Mouse (Mus musculus) hematopoietic stem cell, adult 5-6 weeks (primary cell): Measurements from ENCODE around the gene Ggt7. TPM values are rescaled to one million over a fixed set of nuclear protein-coding genes. Genes with fewer than 3 reads are reported as not detected.
"Not testable (repeated sequence)": the region's sequence is repeated elsewhere in the genome, so short reads cannot be mapped to it uniquely, and the experiment has no call there.

Experiments used
- ATAC-seq, 2 experiments: fragments of 125-278 bp in 1 of 2; replicated peaks in 1 of 2; 2 replicates each; pipeline ENCODE4 v1.8.0; 2016 to 2017; ENCODE audit warnings: inconsistent platforms in 2 of 2, mild to moderate bottlenecking in 2 of 2, moderate number of reproducible peaks in 2 of 2, low read depth in 1 of 2, moderate TSS enrichment in 1 of 2; ENCODE audit not compliant: low FRiP score in 2 of 2, poor library complexity in 2 of 2, severe bottlenecking in 2 of 2, insufficient read depth in 1 of 2, low TSS enrichment in 1 of 2
- total RNA-seq: library from RNA; stranded (forward); fragments of 172-1452, 232-1000 nt; gene quantifications from 2 replicates; pipeline ENCODE4 v1.2.3, GENCODE M21; 2017

Gene Ggt7
- total RNA-seq, 1 experiment from 2014 or later, result not detected

DNA sequence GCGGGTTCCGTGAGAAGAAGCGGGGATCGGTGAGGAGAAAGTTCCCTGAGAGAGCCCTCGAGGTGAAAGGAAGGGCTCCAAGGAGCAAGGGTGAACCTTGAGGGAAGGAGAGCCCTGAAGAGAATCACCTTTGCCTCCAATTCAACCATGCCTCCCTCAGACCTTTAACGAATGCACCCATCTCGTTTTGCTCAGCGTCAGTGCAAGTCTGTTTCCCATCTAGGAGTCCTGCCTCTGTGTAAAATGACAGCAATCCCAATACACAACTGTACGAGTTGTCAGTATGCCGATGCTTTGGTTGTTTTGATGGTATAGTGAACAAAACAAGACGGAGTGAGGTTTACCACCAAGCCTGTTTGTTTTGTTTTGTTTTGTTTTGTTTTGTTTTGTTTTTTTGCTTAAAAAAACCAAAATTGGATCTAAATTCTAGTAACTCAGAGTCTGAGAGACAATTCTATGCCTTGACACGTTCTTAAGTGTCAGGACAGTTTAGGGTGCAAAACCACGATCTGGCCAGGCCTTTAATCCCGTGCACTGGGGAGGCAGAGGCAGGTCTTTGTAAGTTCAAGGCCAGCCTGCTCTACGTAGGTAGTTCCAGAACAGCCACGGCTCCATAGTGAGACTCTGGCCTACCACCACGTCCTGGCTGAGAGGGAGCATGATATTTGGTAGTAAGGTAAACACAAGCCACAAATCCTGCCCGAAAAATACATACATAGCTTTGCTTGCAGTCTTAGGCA, 664 bp upstream of the Ggt7 start:
- ATAC-seq, result no peak

DNA sequence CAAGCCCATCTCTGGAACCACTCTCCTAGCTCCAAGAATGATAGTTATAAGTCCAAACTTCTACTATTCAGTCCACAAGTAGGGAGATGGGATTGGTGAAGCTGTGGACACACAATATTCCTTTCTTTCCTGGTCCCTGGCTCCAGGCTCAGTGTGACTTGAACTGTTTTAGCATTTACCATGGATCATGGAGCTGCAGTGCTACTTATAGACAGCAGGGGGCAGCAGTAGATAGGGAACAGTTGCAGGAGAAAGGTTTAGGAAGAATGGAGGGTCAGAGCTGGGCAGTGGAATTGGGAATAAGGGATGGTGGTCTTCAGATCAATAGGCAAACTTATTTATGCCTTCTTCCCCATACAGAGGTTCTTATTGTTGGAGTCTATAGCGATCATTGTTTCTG, 2.1 kb downstream of the Ggt7 start:
- ATAC-seq, result no peak

DNA sequence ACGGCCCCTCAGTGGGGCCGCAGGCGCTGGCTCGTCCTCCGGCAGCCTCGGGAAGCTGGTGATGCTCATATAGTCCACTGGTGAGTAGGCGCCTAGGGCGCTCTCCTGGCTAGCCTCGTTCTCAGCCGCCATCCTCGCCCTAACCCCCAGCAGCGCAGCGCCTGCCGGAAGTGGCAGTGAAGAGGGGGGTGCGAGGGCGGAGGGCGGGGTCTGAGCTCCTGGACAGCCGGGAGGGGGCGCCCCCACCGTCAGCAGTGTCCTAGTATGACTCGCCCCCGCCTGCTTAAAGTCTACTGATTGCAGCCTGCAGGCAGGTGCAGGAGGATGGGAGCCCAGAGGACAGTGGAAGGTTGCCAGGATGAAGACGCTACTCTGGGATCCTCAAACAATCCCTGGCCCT, 3.4 kb downstream of the Ggt7 start:
- 0 out of 4 replicates have a peak, but pooled peaks of 1 of the 2 experiments have one; percentile 9 for ATAC-seq

DNA sequence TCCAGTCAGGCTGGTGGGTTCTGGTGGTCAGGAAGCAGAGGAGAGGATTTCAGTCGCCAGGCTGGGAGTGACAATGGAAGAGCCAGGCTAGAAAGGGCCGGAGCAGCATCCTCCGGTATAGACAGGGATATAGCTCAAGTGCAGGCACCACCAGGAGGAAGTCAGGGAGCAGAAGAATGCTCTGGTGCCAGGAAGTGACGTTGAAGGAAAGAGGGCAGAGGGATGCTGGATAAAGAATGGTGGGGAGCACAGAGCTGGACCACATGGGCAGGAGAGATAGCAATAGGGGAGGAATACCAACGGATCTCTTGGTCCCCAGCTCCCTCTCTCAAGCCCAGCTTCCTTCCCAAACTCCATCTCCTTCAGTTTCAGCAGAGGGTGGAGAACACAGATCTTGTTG, 4.5 kb downstream of the Ggt7 start:
- ATAC-seq, result no peak

DNA sequence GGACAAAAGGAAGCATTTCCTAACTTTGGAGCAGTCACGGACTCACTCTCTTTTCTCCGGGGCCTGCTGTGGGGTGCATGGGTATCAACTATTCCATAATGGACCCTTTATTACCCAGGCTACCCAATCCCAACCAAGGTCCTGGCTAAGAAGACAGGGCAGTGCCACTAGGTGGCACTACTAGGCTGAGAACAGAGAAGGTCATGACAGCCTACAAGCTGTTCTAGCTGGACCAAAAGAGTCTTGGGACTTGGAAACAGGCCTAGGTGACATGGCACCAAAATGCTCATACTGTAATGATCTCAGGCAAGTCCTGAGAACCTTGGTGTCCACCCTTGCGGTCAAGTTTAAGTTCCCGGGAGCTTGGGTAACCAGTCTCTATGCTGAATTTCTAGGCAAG, 5.6 kb downstream of the Ggt7 start:
- ATAC-seq, result peak; percentile 38 to 51; a peak in 2 of 4 replicates

DNA sequence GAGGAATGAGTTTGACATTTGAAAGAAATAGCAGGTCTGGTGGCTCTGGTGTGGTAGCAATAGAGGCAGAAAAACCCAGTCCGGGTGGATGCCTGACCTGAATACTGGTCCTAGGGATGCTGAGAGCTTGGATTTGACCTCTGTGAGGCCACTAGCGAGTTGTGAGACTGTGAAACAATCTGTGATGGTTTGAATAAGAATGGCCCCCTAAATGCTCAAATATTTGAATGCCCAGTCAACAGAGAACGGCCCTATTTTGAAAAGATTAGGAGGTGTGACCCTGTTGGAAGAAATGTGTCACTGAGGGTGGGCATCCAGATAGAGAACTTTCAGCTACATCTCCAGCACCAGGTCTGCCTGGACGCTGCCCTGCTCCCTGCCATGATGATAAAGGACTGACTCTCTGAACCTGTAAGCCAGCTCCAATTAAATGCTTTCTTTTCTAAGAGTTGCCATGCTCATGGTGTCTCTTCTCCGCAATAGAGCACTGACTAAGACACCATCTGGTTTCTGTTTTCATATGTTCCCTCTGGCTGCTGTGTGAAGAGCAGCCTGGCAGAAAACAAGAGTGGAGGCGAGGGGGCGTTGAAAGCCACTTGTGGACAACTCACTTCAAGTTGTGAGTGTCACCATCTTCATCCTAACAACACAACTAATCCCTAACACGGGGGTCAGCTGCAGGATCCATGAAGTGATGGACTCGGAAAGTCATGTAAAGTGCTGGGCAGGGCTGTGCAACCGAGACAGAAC, 10.1 kb downstream of the Ggt7 start:
- no peak for ATAC-seq

DNA sequence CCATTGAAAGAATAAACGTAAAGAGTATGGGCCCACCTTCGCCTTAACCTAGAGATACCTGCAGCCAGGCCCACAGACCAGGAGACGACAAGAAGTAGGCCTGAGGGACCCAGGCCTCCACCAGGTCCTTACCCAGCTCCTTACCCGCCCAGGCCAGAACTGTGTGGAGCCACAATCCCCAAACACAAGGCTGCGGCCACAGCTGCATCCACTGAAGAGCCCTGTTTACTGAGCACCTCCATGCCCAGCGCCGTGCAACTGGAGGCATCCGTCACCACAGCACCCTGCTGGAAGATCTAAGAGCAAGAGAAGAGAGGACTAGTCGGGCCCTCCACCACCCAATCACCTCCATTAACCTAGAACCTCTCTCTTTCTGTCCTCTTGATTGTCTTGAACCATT, 12.2 kb downstream of the Ggt7 start:
- ATAC-seq, result no peak

DNA sequence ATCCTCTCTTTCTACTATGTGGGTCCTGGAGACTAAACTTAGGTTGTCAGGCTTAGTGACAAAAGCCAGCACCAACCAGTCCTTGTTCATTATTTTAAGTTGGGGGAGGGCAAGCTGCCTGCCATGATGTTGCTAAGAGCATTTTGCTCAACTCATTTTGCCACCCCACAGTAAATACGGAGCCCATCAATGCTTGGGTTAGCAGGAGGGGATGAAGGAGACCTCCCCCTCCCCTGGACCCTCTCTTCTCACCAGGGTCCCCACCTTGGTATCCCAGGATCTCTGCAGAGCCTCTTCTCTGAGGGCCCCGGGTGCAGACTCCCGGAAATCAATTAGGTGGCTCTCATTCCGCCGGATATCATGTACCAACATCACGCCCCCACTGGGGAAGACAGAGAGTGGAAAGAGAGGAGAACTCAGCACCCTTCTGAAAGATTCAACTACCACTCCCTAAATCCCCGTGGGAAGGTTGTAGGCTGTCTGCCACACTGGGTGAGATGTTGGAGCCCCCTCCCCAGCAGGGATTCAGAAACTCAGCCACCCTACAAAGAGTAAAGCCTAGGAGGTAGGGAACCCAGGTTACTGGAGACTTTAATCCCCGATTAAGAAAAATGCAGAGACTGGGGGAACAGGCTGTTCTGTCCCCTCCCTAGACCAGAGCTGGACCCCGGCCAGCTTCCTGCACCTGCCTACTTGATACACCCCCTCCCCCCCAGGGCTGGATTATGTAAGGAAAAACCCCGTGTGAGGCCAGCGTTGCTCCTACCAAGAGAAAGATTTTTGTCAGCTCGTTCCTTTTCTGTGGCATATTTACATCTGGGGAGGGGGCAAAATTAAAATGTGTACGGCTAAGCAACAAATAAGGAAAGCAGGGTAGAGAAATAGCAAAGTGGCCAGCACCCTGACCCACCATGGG, 13.3 kb downstream of the Ggt7 start:
- ATAC-seq, result no peak

DNA sequence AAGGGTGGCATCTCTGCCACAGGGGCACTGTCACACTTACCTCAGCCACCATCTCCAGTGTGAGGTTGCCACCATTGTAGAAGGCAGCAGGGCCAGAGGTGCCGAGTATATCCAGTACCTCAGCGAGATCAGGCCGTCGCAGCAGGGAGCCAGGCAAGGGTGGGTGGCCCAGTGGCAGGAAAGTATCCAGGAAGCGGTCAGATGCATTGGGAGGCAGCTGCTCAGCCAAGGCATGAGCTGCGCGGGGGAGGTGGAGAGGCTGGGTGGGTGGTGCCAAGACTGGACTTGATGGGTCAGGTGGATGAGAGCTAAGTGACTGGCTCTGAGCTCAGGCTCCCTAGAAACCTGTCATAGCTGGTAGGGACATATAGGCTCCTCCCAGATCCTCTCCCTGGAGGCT, 15.4 kb downstream of the Ggt7 start:
- ATAC-seq, result peak in 1 of 2 experiments; percentile 21; a peak in 1 of 4 replicates

DNA sequence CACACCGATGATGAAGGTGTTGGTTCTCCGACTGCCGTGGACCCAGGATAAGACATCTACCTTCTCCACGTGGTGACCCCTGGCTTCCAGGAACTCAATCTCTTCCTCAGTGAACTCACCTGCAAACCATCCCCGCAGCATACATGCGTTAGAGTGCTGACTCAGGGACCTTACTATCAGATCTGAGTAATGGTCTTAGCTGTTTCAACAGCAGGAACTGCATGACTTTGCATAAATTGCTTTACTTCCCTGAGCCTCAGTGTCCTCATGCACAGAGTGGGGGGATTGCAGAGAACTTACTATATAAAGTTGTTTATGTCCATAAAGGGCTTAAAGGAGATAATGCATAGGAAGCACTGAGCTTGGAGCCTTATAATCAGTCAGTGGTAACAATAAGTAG, 27.0 kb downstream of the Ggt7 start:
- no peak for ATAC-seq

DNA sequence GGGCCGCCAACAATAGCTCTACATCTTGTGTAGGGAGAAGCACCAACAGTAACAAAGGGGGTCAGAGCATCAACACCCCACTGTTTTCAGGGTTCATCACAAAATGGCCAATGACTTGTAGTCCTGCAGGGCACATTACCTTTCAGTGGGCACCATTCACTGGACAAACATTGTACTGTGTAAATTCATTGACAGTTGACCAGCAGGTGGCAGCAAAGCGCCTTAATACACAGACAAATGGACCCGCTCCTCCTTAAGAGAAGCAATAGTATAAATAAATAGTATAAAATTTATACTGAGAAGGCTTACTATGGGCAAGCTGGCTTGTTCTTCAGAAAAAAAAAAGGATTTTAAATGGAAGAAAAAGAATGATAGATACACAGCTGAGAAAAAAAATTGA, 36.0 kb downstream of the Ggt7 start:
- ATAC-seq, result peak in 1 of 2 experiments; percentile 51; a peak in 1 of 4 replicates

DNA sequence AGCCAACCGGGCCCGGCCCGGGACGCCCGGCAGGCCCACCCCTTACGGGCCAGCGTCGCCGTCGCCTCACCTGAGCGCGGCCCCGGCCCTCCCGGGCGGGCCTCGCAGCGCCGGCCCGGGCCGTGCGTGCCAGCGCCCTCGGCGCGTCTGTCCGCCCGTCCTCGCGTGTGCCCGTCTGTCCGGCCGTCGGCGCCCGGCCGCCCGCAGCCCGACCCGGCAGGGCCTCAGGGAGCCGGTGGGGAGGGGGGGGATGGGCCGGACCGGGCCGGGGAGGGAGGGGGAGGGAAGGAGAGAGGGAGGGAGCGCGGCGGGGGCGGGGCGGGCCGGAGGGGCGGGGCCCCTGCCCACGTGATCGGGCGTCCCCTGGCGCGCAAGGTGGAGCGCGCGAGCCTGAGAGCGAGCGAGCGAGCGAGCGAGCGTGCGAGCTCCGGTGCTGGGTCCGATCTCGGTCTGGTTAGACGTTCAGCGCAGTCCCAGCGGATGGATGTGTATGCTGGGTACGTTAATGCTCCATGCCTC, 44.4 kb downstream of the Ggt7 start, which contains the start of gene Ncoa6:
TSS of gene Ncoa6 (minus strand) at position 325 of the 519 bp plus-strand sequence.
- peak; percentile 43 to 69; a peak in 2 of 4 replicates for ATAC-seq

DNA sequence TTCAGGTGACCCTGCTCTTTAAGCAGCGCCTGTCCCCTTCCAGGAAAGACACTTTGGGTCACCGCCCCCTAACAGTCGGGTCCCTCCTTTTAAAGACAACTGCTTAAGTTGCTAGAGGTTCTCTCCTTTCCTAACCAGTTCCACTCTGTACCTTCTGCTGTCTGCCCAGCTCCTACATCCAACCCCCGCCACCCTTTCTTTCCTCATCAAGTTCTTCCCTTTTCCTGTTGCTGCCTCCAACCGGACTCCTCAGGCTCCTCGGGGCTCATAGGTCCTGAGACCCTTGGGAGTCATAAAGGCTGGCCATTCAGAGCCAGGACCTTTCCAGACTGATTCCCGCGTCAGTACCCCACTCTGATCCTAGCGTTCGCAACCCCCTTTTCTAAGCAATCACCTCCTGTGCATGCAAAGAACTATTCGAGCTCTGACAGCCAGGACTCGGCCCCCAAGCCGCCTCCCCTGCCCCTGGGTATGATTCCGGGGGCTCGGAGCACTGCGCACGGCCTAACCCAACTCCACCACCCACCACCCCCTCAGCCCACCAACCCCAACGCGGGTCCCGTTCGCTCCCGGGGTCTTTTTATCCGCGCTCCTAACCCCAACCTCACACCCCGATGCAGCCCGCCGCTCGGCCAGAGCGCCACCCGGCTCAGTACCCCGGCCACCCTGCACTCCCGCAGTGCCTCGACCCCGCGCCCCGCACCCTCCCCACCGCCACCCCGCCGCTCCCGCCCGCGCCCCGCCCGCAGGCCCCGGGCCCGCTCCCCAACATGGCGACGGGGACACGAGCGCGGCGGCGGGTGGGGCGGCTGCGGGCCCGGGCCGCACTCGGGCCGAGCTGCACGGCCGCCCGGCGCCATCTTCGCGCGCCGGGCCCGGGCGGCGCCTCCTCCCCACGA, 45.1 kb downstream of the Ggt7 start:
- ATAC-seq, result peak; percentile 58 to 65

DNA sequence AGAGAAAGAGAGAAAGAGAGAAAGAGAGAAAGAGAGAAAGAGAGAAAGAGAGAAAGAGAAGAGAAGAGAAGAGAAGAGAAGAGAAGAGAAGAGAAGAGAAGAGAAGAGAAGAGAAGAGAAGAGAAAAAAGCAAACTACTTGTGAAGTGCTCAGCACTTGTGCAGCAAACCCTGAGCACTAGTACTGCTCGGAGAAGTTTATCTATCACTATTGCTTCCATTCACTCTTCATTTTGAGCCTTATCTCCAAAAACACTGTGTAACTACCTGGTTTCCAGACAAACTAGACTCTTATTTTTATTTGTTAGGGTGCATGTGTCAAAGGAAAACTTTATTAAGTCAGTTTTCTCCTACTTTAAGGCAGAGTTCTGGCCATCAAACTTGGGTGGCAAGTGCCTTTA, 51.2 kb downstream of the Ggt7 start:
- no peak for ATAC-seq

DNA sequence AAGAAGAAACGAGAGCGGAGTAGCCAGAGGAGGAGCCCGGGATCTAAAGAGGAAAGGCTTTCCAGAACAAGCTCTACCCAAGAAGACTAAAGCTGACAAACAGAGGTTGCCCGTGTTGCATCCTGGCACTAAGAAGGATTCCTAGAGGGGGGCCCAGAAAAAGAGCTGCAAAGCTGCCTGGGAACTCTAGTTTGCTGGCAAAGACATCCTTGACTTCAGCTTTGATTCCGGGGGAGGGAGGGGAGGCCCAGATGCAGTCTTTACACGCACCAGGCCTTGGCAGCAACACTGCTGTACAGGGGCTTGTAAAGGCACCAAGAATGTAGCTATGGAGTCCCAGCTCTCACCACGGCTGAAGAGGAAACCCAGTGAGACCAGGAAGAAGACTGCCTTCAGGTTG, 64.4 kb downstream of the Ggt7 start:
- no peak for ATAC-seq

DNA sequence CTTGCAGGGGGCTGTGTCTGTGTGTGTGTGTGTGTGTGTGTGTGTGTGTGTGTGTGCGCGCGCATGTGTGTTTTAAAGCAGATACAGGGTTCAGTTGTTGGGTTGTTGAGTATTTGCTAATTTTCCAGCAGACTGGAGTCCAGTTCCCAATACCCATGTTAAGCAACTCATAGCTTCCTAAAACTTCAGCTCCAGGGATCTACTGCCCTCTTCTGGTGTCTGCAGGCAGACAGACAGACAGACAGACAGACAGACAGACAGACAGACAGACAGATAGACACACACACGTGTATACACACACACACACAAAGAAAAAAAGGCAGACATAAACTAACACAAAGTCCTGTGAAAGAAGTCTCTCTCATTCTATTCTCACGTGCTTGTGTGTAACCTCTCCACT, 66.8 kb downstream of the Ggt7 start:
- ATAC-seq, result no peak

DNA sequence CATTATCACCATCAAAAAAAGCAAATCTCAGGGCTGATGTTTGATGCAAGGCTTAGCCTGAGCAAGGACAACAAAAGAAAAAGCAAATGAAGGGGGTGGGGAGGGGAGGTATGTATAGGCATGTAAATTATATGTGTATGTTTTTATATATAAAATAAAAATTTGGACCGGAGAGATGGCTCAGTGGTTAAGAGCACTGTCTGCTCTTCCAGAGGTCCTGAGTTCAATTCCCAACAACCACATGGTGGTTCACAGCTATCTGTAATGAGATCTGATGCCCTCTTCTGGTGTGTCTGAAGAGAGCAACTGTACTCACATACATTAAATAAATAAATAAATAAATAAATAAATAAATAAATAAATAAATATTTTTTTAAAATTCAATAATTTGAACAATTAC, 70.1 kb downstream of the Ggt7 start:
- not testable (repeated sequence) for ATAC-seq
